Mouse (Mus musculus) forebrain, embryonic 16.5 days (tissue): ENCODE measurements around the gene Disp2. TPM values are rescaled to one million over a fixed set of nuclear protein-coding genes. Genes with fewer than 3 reads are reported as not detected.
A peak's percentile ranks its signal among the peaks of the same experiment; 100 is the strongest.

Experiments used
- ATAC-seq: fragments of 200-750 bp; cut with Nextera tagmentation; 2 replicates; pipeline ENCODE4 v1.8.0; 2017; ENCODE audit warnings: mild to moderate bottlenecking, moderate library complexity
- H3K27ac ChIP-seq: fragments of 300-500 bp; sonication (generic); 2 replicates; pipeline ENCODE4 v1.5.1; 2014; ENCODE audit warnings: low read length, control low read depth
- H3K27me3 ChIP-seq: fragments of 300-500 bp; sonication (generic); replicated peaks from 2 replicates; pipeline ENCODE4 v1.6.1; 2014; ENCODE audit warnings: low read length; ENCODE audit not compliant: control insufficient read depth, insufficient read depth
- H3K36me3 ChIP-seq: fragments of 300-500 bp; sonication (generic); 2 replicates; pipeline ENCODE4 v1.6.1; 2014; ENCODE audit not compliant: control insufficient read depth, insufficient read depth
- H3K4me1 ChIP-seq: fragments of 300-500 bp; sonication (generic); replicated peaks from 2 replicates; pipeline ENCODE4 v1.6.1; 2014; ENCODE audit warnings: low read length; ENCODE audit not compliant: control insufficient read depth, insufficient read depth
- H3K4me2 ChIP-seq: fragments of 300-500 bp; sonication (generic); 2 replicates; pipeline ENCODE4 v1.6.1; 2014; ENCODE audit warnings: mild to moderate bottlenecking, low read length, control low read depth
- H3K4me3 ChIP-seq: fragments of 300-500 bp; sonication (generic); replicated peaks from 2 replicates; pipeline ENCODE4 v1.5.1; 2014; ENCODE audit warnings: mild to moderate bottlenecking, low read length, control low read depth
- H3K9ac ChIP-seq: fragments of 300-500 bp; sonication (generic); replicated peaks from 2 replicates; pipeline ENCODE4 v1.6.1; 2014; ENCODE audit warnings: low read depth, low read length, control low read depth
- H3K9me3 ChIP-seq: fragments of 300-500 bp; sonication (generic); 2 replicates; pipeline ENCODE4 v1.6.1; 2016; ENCODE audit warnings: low read length; ENCODE audit not compliant: control insufficient read depth
- WGBS: fragments of 180-500 bp; shearing (Covaris S2); extraction: QIAGEN DNeasy Blood & Tissue Kit; methylation state at CpG from one replicate; pipeline ENCODE4 v1.1.7; 2014; 5-methylcytosine and 5-hydroxymethylcytosine counted together
- polyA plus RNA-seq: library from polyadenylated mRNA; unstranded; fragments of >200 nt; fragmentation: Nextera tagmentation; extraction: Ambion mirVana; gene quantifications from 2 replicates; pipeline ENCODE4 v1.2.1, GENCODE M21; 2015

Disp2 gene
- polyA plus RNA-seq, 1 experiment from 2014 or later = 36.9 TPM

DNA sequence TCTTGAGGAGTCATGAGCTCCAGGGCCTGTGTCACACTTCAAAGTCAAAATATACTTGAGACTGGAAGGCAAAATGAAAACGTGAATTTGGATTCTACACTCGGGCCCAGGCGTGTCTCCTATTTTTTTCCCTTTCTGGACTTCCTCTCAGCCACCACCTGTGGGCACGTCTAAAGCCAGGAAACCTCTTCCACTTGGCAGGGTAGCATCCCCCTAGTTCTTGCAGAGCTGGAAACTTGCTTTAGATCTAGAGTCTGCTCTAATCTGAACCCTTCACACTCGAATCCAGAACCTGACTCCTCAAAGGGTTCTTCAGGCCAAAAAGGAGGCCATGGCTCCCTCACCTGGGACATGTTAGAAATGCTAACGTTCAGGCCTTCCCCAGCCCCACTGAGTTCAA is 24.1 kb upstream of the Disp2 start:
- Histone ChIP-seq H3K27ac (no peak overlapping the region), H3K36me3 (no peaks in the 10 kb centered on the region), H3K4me2 (no peak overlapping the region), H3K9ac (no peak overlapping the region), H3K27me3 (no peaks in the 10 kb centered on the region), H3K4me3 (no peak overlapping the region), H3K9me3 (no peaks in the 10 kb centered on the region), H3K4me1 (peaks cover 10% of the 10 kb centered on the region)
- ATAC-seq = no peak
- WGBS = 87% methylated on average over 6 of the region's 6 CpGs

DNA sequence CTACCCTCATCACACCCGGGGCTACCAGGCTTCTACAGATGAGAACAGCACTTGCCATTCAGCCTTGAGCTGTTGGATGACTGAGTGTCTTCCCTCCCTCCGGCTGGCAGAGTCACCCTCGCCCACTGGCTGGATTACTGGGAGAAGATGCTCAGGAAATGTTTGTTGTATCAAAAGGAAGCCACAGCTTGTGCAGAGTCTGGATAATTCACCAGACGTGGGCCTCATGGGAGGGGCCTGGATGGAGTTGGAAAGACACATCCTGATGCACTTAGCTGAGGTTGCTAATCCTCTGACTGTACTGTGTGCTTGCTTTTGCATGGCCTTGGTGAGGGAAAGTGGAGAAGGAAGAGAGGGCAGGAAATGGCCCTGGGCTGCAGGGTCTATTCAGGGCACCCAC is 23.4 kb upstream of the Disp2 start:
- 75% methylated on average over 4 of the region's 4 CpGs for WGBS
- H3K9me3 ChIP-seq = no peaks in the 10 kb centered on the region
- no peak overlapping the region for H3K9ac ChIP-seq
- no peak for ATAC-seq
- no peaks in the 10 kb centered on the region for H3K27me3 ChIP-seq
- no peak overlapping the region for H3K4me3 ChIP-seq
- no peak overlapping the region for H3K27ac ChIP-seq
- H3K36me3 ChIP-seq = no peaks in the 10 kb centered on the region
- H3K4me1 ChIP-seq = peaks cover 17% of the 10 kb centered on the region
- no peak overlapping the region for H3K4me2 ChIP-seq

DNA sequence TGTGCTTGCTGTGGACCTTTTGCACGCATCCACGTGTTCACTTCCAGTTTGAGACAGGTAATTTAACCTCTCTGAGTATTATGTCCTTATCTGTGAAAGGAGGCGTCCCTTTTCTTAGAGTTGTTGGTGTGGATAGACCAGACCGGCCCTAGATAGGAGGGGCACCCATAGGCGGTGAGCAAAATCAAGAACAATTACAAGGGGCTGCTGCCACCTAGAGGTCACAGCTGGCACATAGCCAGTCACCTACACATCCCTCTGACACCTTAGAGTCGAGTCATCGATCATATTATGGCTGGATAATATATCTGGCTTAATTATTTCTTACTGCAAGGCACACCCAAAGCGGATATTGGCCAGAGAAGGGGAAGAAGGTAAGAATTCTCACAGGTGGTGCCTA is 19.7 kb upstream of the Disp2 start:
- Histone ChIP-seq H3K9me3 (no peaks in the 10 kb centered on the region), H3K9ac (no peak overlapping the region), H3K27ac (no peak overlapping the region), H3K4me2 (no peak overlapping the region), H3K36me3 (no peaks in the 10 kb centered on the region), H3K27me3 (no peaks in the 10 kb centered on the region), H3K4me1 (peaks cover 42% of the 10 kb centered on the region), H3K4me3 (no peak overlapping the region)
- WGBS = 9% methylated on average over 8 of the region's 8 CpGs
- no peak for ATAC-seq

DNA sequence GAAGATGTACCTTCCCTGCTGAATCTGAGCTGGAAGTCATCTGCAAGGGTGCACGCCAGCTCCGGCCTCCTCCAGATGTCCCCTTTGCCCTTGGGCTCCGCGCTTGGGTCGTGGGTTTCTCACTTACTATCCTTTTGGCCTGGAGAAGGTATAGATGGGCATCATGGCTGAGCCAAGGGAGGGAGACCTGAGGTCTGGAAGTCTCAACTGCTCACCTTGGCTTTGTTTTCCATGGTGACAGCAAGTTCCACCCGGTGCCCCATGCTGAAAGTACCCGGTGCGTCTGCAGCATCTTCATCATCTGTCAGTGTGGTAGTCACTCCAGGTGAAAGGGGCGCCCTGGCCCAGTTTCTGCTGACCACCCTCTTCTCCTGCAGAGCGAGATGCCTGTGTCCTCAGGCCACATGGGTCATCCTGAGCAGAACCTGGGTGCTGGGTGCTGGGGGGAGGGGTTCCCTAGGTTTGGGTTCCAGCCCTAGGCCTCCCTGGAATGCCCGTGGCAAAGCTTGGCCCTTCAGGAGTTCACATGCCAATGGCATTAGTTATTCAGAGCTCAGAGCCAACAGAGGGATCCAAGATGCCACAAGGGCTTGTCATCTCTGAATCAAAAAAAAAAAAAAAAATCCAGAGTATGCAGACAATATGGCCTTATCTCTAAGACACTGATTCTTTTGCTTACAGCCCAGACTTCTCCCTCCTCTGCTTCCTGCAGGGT is 19.1 kb upstream of the Disp2 start:
- no peak overlapping the region for H3K4me2 ChIP-seq
- H3K27ac ChIP-seq = no peak overlapping the region; the same call in 1 of the 2 replicates
- no peak overlapping the region for H3K4me3 ChIP-seq
- ATAC-seq = no peak
- H3K9ac ChIP-seq = no peak overlapping the region
- peaks cover 42% of the 10 kb centered on the region for H3K4me1 ChIP-seq
- H3K36me3 ChIP-seq = no peaks in the 10 kb centered on the region
- H3K27me3 ChIP-seq = no peaks in the 10 kb centered on the region
- H3K9me3 ChIP-seq = no peaks in the 10 kb centered on the region
- WGBS = 83% methylated on average over 11 of the region's 11 CpGs

DNA sequence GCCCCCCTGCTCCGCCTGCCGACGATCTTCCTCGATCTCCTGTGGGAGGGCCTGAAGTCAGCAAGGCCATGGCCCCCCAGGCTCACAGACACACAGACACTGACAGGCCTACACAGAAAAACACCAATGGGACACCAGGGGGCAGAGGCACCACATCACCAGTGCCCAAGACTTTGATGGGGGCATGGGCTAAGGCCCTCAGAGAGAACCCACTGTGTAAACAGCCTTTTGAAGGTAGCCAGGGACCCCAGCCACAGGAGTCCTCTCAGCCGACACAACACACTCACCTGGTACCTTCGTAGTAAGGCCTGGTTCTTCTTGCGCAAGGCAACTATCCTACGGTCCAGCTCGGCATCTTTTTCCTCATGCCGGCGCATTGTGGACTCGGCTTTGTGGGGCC is 18.2 kb upstream of the Disp2 start:
- 79% methylated on average over 12 of the region's 12 CpGs for WGBS
- Histone ChIP-seq H3K4me1 (peaks cover 42% of the 10 kb centered on the region), H3K4me3 (no peak overlapping the region)

DNA sequence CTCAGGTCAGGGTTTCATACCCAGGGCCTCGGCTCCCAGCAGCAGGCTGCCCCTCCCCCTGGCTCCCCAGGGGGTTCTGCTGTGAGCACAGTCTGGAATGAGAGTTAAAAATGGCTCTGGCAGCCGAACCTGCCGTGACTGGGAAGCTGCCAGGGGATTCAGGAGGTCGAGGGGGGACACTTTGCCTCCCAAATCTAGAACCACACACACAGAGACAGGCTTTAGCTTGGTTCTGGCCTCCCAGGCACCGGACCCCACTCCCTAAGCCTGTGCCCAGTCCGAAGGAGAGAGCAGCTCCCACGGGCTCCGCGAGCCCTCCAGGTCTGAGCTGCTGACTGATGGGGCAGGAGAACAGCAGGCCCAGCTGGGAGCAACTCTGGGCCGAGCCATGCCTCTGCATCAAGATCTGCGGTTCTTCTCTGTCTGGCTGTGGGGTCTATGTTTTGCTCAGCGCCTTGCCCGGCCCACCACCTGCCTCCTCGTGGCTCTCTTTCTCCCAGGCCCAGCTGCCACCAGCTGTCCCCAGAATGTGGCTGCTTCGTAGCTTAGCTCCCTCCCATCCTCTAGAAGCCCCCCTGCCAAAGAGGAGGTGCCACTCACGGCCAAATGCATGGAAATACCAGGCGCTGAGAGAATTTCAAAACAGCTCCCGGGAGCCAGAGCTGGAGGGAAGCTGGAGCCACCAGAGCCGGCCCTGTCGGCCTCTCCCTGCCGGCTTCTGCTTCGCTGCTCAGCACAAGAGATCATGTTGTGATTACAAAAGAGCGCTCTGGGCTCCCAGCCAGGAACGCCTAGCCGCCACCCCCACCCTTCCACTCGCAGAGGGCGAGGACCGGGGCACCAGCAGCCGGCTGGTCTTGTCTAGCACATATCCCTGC is 17.4 kb upstream of the Disp2 start, which contains the start of gene Ccdc9b:
TSS of gene Ccdc9b (minus strand) at position 756 of the 878 bp plus-strand sequence.
- H3K4me3 ChIP-seq = peak within 1 kb of the TSS; percentile 2
- peak; percentile 86 for ATAC-seq
- 1% methylated on average over 29 of the region's 29 CpGs for WGBS
- no peaks in the 10 kb centered on the region for H3K9me3 ChIP-seq
- peak within 1 kb of the TSS; percentile 55 for H3K9ac ChIP-seq
- H3K4me1 ChIP-seq = peaks cover 42% of the 10 kb centered on the region
- no peaks in the 10 kb centered on the region for H3K27me3 ChIP-seq
- peak within 1 kb of the TSS; percentile 97 for H3K27ac ChIP-seq
- H3K36me3 ChIP-seq = no peaks in the 10 kb centered on the region
- H3K4me2 ChIP-seq = peak within 1 kb of the TSS; percentile 49

More for the DNA sequence above, 18.2 kb upstream of the Disp2 start:
- Histone ChIP-seq H3K27ac (peak overlapping the region; percentile 97), H3K9me3 (no peaks in the 10 kb centered on the region), H3K4me2 (peak overlapping the region; percentile 49), H3K9ac (peak overlapping the region; percentile 55), H3K36me3 (no peaks in the 10 kb centered on the region), H3K27me3 (no peaks in the 10 kb centered on the region)
- no peak for ATAC-seq

DNA sequence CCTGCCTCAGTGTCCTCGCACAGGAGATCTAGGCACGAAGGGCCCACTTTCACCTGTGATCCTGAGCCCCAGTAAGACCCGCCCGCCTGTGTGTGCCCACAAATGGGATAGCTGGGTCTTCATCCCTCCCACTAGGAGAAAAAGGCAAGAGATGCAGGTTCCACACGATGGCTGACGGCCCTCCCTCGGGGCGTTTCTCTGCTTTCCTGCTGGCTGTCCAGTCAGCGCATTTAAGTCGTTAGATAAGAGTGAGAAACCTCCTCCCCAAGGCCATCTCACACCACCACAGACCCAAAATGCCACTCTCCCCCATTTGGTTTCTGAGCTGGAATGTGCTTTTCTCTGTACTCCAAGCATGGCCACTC is 16.8 kb upstream of the Disp2 start:
- no peaks in the 10 kb centered on the region for H3K36me3 ChIP-seq
- H3K27me3 ChIP-seq = no peaks in the 10 kb centered on the region
- ATAC-seq = no peak
- H3K4me2 ChIP-seq = peak overlapping the region; percentile 49
- H3K4me1 ChIP-seq = peaks cover 42% of the 10 kb centered on the region
- H3K9me3 ChIP-seq = no peaks in the 10 kb centered on the region
- peak overlapping the region; percentile 24; the same call in 1 of the 2 replicates for H3K9ac ChIP-seq
- WGBS = 5% methylated on average over 10 of the region's 10 CpGs
- H3K4me3 ChIP-seq = no peak overlapping the region
- peak overlapping the region; percentile 97 for H3K27ac ChIP-seq

DNA sequence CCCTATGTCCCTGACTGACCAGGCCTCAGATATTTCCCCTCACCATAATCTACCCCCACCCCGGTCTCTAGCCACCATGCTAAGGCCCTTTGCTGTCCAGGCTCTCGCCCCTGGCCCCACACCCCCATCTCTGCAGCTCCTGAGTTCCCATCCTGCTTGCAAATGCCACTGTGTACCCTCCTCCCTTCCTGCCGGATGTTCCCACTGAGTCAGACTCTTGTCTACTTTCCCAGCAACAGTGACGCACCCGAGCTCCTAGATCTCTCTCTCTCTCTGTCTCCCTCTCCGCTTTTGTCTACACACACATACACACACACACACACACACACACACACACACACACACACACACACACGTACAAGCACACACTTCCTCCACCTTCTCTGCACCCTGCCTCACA is 16.1 kb upstream of the Disp2 start:
- 46% methylated on average over 7 of the region's 7 CpGs for WGBS
- H3K4me2 ChIP-seq = no peak overlapping the region

DNA sequence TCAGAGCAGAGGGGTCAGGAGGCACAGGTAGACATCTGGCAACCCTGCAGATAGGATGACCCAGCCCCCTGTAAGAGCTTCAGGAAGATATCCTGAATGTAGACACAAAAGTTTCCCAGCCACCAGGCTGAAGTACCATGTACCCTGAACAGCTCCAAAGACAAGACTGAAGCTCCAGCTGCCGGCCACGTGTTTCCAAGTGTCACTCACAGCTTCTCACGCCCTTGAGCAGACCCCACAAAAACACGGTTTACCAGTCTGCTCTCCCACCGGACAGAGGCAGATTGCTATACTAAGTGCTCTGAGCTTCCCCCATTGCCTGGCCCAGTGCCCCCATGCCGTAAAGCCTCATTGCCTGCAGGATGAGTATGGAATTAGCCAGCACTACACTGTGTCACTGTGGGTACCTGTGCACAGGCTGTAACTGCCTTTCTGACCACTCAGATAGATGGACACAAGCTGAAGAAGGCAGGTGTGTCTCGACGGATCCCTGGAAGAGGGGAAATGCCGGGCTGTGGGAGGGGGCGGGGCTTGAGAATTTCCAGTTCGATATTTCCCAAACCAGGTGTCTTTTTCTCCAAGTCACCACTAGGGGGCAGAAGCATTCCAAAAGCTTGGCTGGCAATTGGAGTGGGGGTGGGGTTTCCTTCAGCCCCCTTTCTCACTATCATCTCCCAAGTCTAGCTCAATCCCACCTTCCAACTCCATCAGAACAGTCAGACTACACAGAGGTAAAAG is 15.3 kb upstream of the Disp2 start:
- H3K36me3 ChIP-seq = no peaks in the 10 kb centered on the region
- no peak overlapping the region for H3K4me2 ChIP-seq
- peaks cover 42% of the 10 kb centered on the region for H3K4me1 ChIP-seq
- no peaks in the 10 kb centered on the region for H3K27me3 ChIP-seq
- H3K4me3 ChIP-seq = no peak overlapping the region
- no peak for ATAC-seq
- H3K9me3 ChIP-seq = no peaks in the 10 kb centered on the region
- peak overlapping the region; percentile 8; the same call in 1 of the 2 replicates for H3K27ac ChIP-seq
- no peak overlapping the region for H3K9ac ChIP-seq
- WGBS = 20% methylated on average over 11 of the region's 11 CpGs

More for the DNA sequence above, 16.1 kb upstream of the Disp2 start:
- Histone ChIP-seq H3K4me1 (peaks cover 42% of the 10 kb centered on the region), H3K4me3 (no peak overlapping the region), H3K9ac (no peak overlapping the region), H3K9me3 (no peaks in the 10 kb centered on the region), H3K36me3 (no peaks in the 10 kb centered on the region), H3K27me3 (no peaks in the 10 kb centered on the region), H3K27ac (peak overlapping the region; percentile 97; the same call in 1 of the 2 replicates)
- ATAC-seq = no peak
